Mouse (Mus musculus): ENCODE results near the gene Slc47a1.

DNA sequence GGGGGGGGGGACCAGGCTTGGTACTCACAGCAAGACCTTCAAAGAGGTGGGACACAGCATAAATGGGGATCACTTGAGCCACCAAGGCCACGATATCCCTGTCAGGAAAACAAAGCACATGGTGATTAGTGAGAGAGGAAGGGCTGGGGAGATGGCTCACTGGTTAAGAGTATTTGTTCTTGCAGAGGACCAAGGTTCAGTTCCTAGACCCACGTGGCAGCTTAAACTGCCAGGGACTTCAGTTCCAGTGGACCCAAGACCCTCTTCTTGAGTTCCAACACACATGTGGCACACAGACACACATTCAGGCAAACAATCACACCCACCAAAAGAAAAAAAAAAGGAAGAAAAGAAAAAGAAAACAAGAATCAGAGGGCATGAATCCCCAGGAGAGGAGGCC lies 25.1 kb downstream of the Slc47a1 start:
- TF ChIP-seq CTCF (IDR thresholded peaks at IDR 0.05; ENCODE audit: low read depth) (no peak), EP300 (optimal IDR thresholded peaks at IDR 0.05) (no peak)

Measured in stomach, postnatal 0 days (tissue).